Mouse (Mus musculus) neural tube, embryonic 11.5 days (tissue): ENCODE measurements at regions not wholly inside any gene's neighbourhood (a gene's known extent, or its start where the extent isn't known, plus 50 kb on each side); places are given as distances from the start of the nearest gene placed in this dataset.

Source experiments
- ATAC-seq: fragments of 200-750 bp; cut with Nextera tagmentation; 2 replicates; pipeline ENCODE4 v1.8.0; 2017; ENCODE audit warnings: moderate number of reproducible peaks, mild to moderate bottlenecking, moderate TSS enrichment, moderate library complexity; ENCODE audit not compliant: insufficient read depth, low FRiP score, low TSS enrichment
- DNase-seq: peaks from one replicate; pipeline ENCODE4 v3.0.0-alpha.2; 2015; ENCODE audit warnings: low spot score
- H3K27ac ChIP-seq: fragments of 300-500 bp; sonication (generic); 2 replicates; pipeline ENCODE4 v1.5.1; 2014; ENCODE audit warnings: low read depth, mild to moderate bottlenecking, low read length
- H3K27me3 ChIP-seq: fragments of 300-500 bp; sonication (generic); 2 replicates; pipeline ENCODE4 v1.6.1; 2014; ENCODE audit warnings: mild to moderate bottlenecking, low read length, mixed read lengths; ENCODE audit not compliant: control insufficient read depth, insufficient read depth
- H3K36me3 ChIP-seq: fragments of 300-500 bp; sonication (generic); 2 replicates; pipeline ENCODE4 v1.6.1; 2014; ENCODE audit warnings: mild to moderate bottlenecking, low read length, moderate library complexity, mixed read lengths; ENCODE audit not compliant: control insufficient read depth, insufficient read depth
- H3K4me1 ChIP-seq: fragments of 300-500 bp; sonication (generic); 2 replicates; pipeline ENCODE4 v1.6.1; 2014; ENCODE audit warnings: low read length, mixed read lengths; ENCODE audit not compliant: control insufficient read depth, insufficient read depth
- H3K4me2 ChIP-seq: fragments of 300-500 bp; sonication (generic); 2 replicates; pipeline ENCODE4 v1.6.1; 2014; ENCODE audit warnings: low read depth, mild to moderate bottlenecking, moderate library complexity
- H3K4me3 ChIP-seq: fragments of 300-500 bp; sonication (generic); 2 replicates; pipeline ENCODE4 v1.5.1; 2014; ENCODE audit warnings: low read depth, low read length
- H3K9ac ChIP-seq: fragments of 300-500 bp; sonication (generic); 2 replicates; pipeline ENCODE4 v1.6.1; 2014; ENCODE audit warnings: mild to moderate bottlenecking, low read length
- H3K9me3 ChIP-seq: fragments of 300-500 bp; sonication (generic); 2 replicates; pipeline ENCODE4 v1.6.1; 2016; ENCODE audit warnings: low read length; ENCODE audit not compliant: control insufficient read depth
- WGBS: fragments of 180-500 bp; shearing (Covaris S2); extraction: QIAGEN DNeasy Blood & Tissue Kit; methylation state at CpG from one replicate; pipeline ENCODE4 v1.1.7; 2014; 5-methylcytosine and 5-hydroxymethylcytosine counted together

- no peak overlapping the region for H3K27ac ChIP-seq
- H3K36me3 ChIP-seq, result no peaks in the 10 kb centered on the region
- H3K4me1 ChIP-seq, result no peaks in the 10 kb centered on the region
- no peaks in the 10 kb centered on the region for H3K9me3 ChIP-seq
- no peak overlapping the region for H3K9ac ChIP-seq
- DNase-seq, result no peak
- no peak overlapping the region for H3K4me2 ChIP-seq
- ATAC-seq, result no peak
- H3K4me3 ChIP-seq, result no peak overlapping the region
- WGBS, result 84% methylated on average over 4 of the region's 4 CpGs
- H3K27me3 ChIP-seq, result no peaks in the 10 kb centered on the region
Observed at GRCm38 (mm10) chr1:137802119-137802518, 373.4 kb downstream of the Ptprc start.

GRCm38 (mm10) chr1:137800752-137801151 is 374.8 kb downstream of the Ptprc start:
- no peak overlapping the region for H3K4me3 ChIP-seq
- 79% methylated on average over 2 of the region's 2 CpGs for WGBS
- DNase-seq (no peak), ATAC-seq (no peak)
- no peaks in the 10 kb centered on the region for H3K36me3 ChIP-seq
- H3K9ac ChIP-seq, result no peak overlapping the region
- no peaks in the 10 kb centered on the region for H3K9me3 ChIP-seq
- no peak overlapping the region for H3K27ac ChIP-seq
- no peak overlapping the region for H3K4me2 ChIP-seq
- no peaks in the 10 kb centered on the region for H3K4me1 ChIP-seq
- H3K27me3 ChIP-seq, result no peaks in the 10 kb centered on the region

DNA sequence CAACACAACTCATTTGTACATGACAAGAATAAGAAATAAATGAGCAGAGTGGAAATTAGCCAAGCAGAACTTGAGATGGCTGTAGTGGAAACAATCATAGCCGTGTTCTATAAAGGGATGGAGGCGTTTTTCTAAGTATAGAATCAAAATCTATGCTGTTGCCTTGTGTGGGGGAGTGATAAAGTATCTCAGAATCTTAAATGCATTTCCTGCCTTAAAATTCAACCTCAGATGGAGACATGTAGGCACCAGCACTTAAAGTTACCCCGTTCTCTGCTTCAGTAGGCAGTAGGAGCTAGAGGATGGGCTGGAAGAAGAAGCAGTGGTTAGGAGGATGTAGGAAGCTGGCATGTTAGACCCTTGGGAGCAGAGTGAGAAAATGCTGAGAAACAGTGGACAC is 386.7 kb downstream of the Ptprc start:
- no peak overlapping the region for H3K4me2 ChIP-seq
- DNase-seq (no peak), ATAC-seq (no peak)
- no peak overlapping the region for H3K4me3 ChIP-seq
- 89% methylated on average over 3 of the region's 3 CpGs for WGBS
- H3K36me3 ChIP-seq, result no peaks in the 10 kb centered on the region
- H3K4me1 ChIP-seq, result no peaks in the 10 kb centered on the region
- H3K27me3 ChIP-seq, result no peaks in the 10 kb centered on the region
- no peaks in the 10 kb centered on the region for H3K9me3 ChIP-seq
- H3K27ac ChIP-seq, result no peak overlapping the region
- no peak overlapping the region for H3K9ac ChIP-seq

- H3K9ac ChIP-seq, result no peak overlapping the region
- H3K4me1 ChIP-seq, result no peaks in the 10 kb centered on the region
- H3K4me2 ChIP-seq, result no peak overlapping the region
- no peaks in the 10 kb centered on the region for H3K36me3 ChIP-seq
- H3K27me3 ChIP-seq, result no peaks in the 10 kb centered on the region
- H3K4me3 ChIP-seq, result no peak overlapping the region
- H3K27ac ChIP-seq, result no peak overlapping the region
- ATAC-seq (no peak), DNase-seq (no peak)
- no peaks in the 10 kb centered on the region for H3K9me3 ChIP-seq
Observed at GRCm38 (mm10) chr1:137786653-137787052, 388.9 kb downstream of the Ptprc start.

GRCm38 (mm10) chr1:137774586-137774985 is 400.9 kb downstream of the Ptprc start:
- H3K4me3 ChIP-seq, result no peak overlapping the region
- no peaks in the 10 kb centered on the region for H3K4me1 ChIP-seq
- ATAC-seq (no peak), DNase-seq (no peak)
- no peaks in the 10 kb centered on the region for H3K27me3 ChIP-seq
- H3K36me3 ChIP-seq, result no peaks in the 10 kb centered on the region
- no peak overlapping the region for H3K9ac ChIP-seq
- no peak overlapping the region for H3K27ac ChIP-seq
- H3K9me3 ChIP-seq, result no peaks in the 10 kb centered on the region
- H3K4me2 ChIP-seq, result no peak overlapping the region

GRCm38 (mm10) chr1:137760797-137761196 is 414.7 kb downstream of the Ptprc start:
- WGBS, result 94% methylated on average over 4 of the region's 4 CpGs
- no peak for ATAC-seq
- Histone ChIP-seq H3K27ac (no peak overlapping the region), H3K4me3 (no peak overlapping the region), H3K9me3 (no peaks in the 10 kb centered on the region), H3K9ac (no peak overlapping the region), H3K4me1 (no peaks in the 10 kb centered on the region), H3K36me3 (no peaks in the 10 kb centered on the region), H3K4me2 (no peak overlapping the region), H3K27me3 (no peaks in the 10 kb centered on the region)
- no peak for DNase-seq

DNA sequence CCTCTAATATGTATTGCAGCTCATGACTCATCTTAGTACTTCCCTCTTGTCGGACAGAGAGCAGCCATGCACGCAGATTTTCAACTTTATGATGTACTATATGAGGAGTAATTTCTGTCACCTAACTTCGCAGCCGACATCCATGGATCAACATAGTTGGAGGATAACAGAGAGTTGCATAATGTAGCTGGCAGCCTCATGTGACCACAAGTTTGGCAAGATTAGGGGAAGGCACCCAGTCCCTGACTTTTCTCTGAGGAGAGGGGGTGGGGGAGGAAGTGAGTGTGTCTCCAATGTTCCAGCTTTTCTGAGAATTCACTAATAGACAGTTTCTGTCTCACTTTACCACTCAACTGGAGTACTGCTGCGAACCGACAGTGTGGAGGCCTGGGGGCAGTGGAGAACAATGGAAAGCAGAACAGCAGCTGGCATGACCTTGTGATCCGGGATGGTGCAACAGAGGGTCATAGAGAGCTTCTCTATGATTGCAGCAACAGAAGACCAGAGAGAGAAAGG is 424.0 kb downstream of the Ptprc start:
- Histone ChIP-seq H3K9ac (no peak overlapping the region), H3K4me2 (no peak overlapping the region), H3K4me1 (no peaks in the 10 kb centered on the region), H3K4me3 (no peak overlapping the region), H3K27me3 (no peaks in the 10 kb centered on the region), H3K9me3 (no peaks in the 10 kb centered on the region), H3K36me3 (no peaks in the 10 kb centered on the region), H3K27ac (no peak overlapping the region)
- 79% methylated on average over 7 of the region's 7 CpGs for WGBS
- no peak for DNase-seq
- no peak for ATAC-seq

- H3K36me3 ChIP-seq, result no peaks in the 10 kb centered on the region
- no peaks in the 10 kb centered on the region for H3K4me1 ChIP-seq
- no peak overlapping the region for H3K27ac ChIP-seq
- DNase-seq, result no peak
- H3K4me3 ChIP-seq, result no peak overlapping the region
- ATAC-seq, result no peak
- H3K9ac ChIP-seq, result no peak overlapping the region
- WGBS, result 88% methylated on average over 5 of the region's 5 CpGs
- no peaks in the 10 kb centered on the region for H3K9me3 ChIP-seq
- H3K4me2 ChIP-seq, result no peak overlapping the region
- H3K27me3 ChIP-seq, result no peaks in the 10 kb centered on the region
Observed at GRCm38 (mm10) chr1:137750894-137751293, 424.6 kb downstream of the Ptprc start.

DNA sequence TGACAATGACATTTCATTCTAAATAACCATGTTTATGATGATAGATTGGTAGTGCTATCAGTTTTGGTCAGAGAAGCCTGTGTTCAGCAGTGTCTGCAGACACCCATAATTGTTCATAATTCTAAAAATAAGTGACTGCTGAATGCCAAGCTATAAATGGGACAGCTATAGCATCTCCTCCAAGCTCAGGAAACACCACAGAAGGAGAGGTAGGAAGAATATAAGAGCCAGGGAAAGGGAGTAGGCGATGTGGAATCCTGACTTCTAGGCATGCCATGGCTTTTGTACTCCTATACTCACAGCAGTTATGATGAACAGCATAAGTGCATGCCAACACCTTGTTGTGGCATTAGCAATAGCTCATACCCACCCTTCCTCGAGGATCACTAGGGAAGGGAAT is 429.4 kb downstream of the Ptprc start:
- Histone ChIP-seq H3K4me3 (no peak overlapping the region), H3K4me2 (no peak overlapping the region), H3K36me3 (no peaks in the 10 kb centered on the region), H3K27me3 (no peaks in the 10 kb centered on the region), H3K4me1 (no peaks in the 10 kb centered on the region), H3K9ac (no peak overlapping the region), H3K27ac (no peak overlapping the region), H3K9me3 (no peaks in the 10 kb centered on the region)
- WGBS, result 62% methylated on average over 2 of the region's 2 CpGs
- no peak for DNase-seq
- no peak for ATAC-seq
